Mouse (Mus musculus) lung, adult 2 months (tissue): ENCODE measurements around the gene Tcf7l1.

ENCODE experiments used
- CTCF ChIP-seq: fragments of 200-500 bp; IDR thresholded peaks from 2 replicates; pipeline ENCODE4 v1.5.1; 2011; ENCODE audit warnings: mild to moderate bottlenecking, low read length, control low read depth; ENCODE audit not compliant: insufficient read depth
- POLR2A ChIP-seq: fragments of 200-500 bp; IDR thresholded peaks from 2 replicates; pipeline ENCODE4 v1.6.1; 2011; ENCODE audit warnings: low read depth, mild to moderate bottlenecking, control low read depth, low read length, borderline replicate concordance; ENCODE audit errors: extremely low read depth

GRCm38 (mm10) chr6:72740596-72741421 lies 48.2 kb downstream of the Tcf7l1 start:
- no peak for TF ChIP-seq CTCF
- no peak for TF ChIP-seq POLR2A
